Mouse (Mus musculus) midbrain, embryonic 11.5 days (tissue): Measurements from ENCODE around the gene Gnaq. TPM values are rescaled to one million over a fixed set of nuclear protein-coding genes. Genes with fewer than 3 reads are reported as not detected.

Experiments used
- ATAC-seq: fragments of 200-750 bp; cut with Nextera tagmentation; 2 replicates; pipeline ENCODE4 v1.8.0; 2017; ENCODE audit warnings: moderate TSS enrichment, moderate library complexity; ENCODE audit not compliant: low FRiP score
- DNase-seq: peaks from one replicate; pipeline ENCODE4 v3.0.0; 2015; ENCODE audit warnings: low spot score; ENCODE audit errors: missing footprints
- H3K27ac ChIP-seq: fragments of 300-500 bp; sonication (generic); 2 replicates; pipeline ENCODE4 v1.5.1; 2014; ENCODE audit warnings: low read depth, low read length
- H3K27me3 ChIP-seq: fragments of 300-500 bp; sonication (generic); 2 replicates; pipeline ENCODE4 v1.6.1; 2014; ENCODE audit warnings: mild to moderate bottlenecking, low read length, moderate library complexity, mixed read lengths; ENCODE audit not compliant: control insufficient read depth, insufficient read depth
- H3K36me3 ChIP-seq: fragments of 300-500 bp; sonication (generic); 2 replicates; pipeline ENCODE4 v1.6.1; 2014; ENCODE audit warnings: mild to moderate bottlenecking, low read length, moderate library complexity, mixed read lengths; ENCODE audit not compliant: control insufficient read depth, insufficient read depth
- H3K4me1 ChIP-seq: fragments of 300-500 bp; sonication (generic); 2 replicates; pipeline ENCODE4 v1.6.1; 2014; ENCODE audit warnings: low read length; ENCODE audit not compliant: control insufficient read depth, insufficient read depth
- H3K4me2 ChIP-seq: fragments of 300-500 bp; sonication (generic); 2 replicates; pipeline ENCODE4 v1.6.1; 2014; ENCODE audit warnings: mild to moderate bottlenecking, moderate library complexity
- H3K4me3 ChIP-seq: fragments of 300-500 bp; sonication (generic); 2 replicates; pipeline ENCODE4 v1.5.1; 2014; ENCODE audit warnings: low read depth, low read length
- H3K9ac ChIP-seq: fragments of 300-500 bp; sonication (generic); 2 replicates; pipeline ENCODE4 v1.6.1; 2014; ENCODE audit warnings: low read length
- H3K9me3 ChIP-seq: fragments of 300-500 bp; sonication (generic); 2 replicates; pipeline ENCODE4 v1.6.1; 2016; ENCODE audit warnings: low read length; ENCODE audit not compliant: control insufficient read depth
- WGBS: fragments of 180-500 bp; shearing (Covaris S2); extraction: QIAGEN DNeasy Blood & Tissue Kit; methylation state at CpG from one replicate; pipeline ENCODE4 v1.1.7; 2014; 5-methylcytosine and 5-hydroxymethylcytosine counted together
- polyA plus RNA-seq: library from polyadenylated mRNA; unstranded; fragments of >200 nt; fragmentation: Nextera tagmentation; extraction: Ambion mirVana; gene quantifications from 2 replicates; pipeline ENCODE4 v1.2.1, GENCODE M21; 2014

Gene Gnaq
- polyA plus RNA-seq, 1 experiment from 2014 or later, result 24.0 TPM

DNA sequence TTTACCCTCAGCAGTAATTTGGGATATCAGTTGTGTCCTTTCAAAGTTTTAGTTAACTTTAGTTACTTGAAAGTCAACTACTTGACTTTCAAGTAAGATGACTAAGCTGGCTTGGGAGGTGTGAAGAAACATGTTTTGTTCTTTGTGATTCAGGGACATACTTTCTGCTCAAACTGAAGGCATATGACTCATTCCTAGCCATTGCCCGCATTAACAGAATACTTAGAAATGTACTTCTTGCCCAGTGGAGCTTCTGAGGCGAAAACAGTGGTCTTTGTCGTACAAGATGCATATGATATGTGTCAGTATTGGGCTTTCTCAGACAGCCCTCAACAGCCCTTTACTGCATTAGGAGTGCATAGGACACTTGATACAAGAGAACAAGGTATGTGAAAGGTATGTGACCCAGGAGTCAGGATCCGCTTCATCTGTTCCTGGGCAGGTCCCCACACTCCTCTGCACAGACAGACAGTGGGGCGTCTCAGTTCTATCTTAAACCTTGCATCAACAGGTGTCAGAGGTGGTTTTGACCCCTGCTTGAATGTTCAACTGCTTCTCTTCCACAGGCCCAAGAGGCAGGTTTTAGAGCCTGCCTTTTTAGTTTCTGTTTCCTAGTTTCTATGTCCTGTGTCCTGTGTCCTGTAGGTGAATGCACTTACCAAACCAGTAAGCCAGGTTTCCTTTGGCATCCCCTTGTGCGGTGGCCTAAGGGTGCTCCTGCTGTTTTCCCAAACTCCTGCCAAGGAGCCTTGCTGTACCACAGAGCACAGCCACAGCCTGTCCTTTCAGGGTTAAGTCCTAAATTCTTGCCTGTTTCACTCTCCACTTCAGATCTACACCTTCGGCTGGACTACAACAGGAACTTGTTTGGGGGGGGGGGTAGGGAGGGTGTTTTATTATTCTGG, 72.4 kb downstream of the Gnaq start:
- Histone ChIP-seq H3K4me3 (no peak overlapping the region), H3K27ac (no peak overlapping the region), H3K9me3 (no peaks in the 10 kb centered on the region), H3K27me3 (no peaks in the 10 kb centered on the region), H3K4me2 (no peak overlapping the region), H3K9ac (no peak overlapping the region), H3K36me3 (no peaks in the 10 kb centered on the region), H3K4me1 (no peaks in the 10 kb centered on the region)
- 87% methylated on average over 7 of the region's 7 CpGs for WGBS
- DNase-seq (no peak), ATAC-seq (no peak)

DNA sequence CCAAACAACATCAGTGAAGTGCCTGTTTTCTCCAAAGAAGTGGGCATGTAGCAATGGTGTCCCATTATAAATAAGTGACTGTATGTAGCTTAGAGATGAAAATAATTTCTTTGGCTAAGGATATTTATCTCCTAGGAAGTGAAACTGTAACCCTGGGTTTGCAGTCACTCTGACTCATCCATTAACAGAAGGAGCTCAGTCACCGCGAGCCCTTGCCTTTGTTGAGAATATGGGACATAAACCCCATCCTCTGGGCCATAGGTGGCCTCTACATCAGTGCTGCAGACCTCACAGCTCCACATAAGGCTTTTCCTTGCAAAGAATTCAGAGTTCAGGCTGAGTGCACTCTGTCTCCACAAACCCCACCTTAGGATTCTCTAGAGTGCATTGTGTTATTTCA, 77.0 kb downstream of the Gnaq start:
- Histone ChIP-seq H3K27ac (no peak overlapping the region), H3K4me3 (no peak overlapping the region), H3K36me3 (no peaks in the 10 kb centered on the region), H3K9ac (no peak overlapping the region), H3K4me1 (no peaks in the 10 kb centered on the region), H3K9me3 (no peaks in the 10 kb centered on the region), H3K27me3 (no peaks in the 10 kb centered on the region), H3K4me2 (no peak overlapping the region)
- DNase-seq (no peak), ATAC-seq (no peak)
- 91% methylated on average over 2 of the region's 2 CpGs for WGBS

- no peak overlapping the region for H3K4me3 ChIP-seq
- WGBS, result 88% methylated on average over 6 of the region's 6 CpGs
- H3K27ac ChIP-seq, result no peak overlapping the region
- H3K27me3 ChIP-seq, result no peaks in the 10 kb centered on the region
- DNase-seq (no peak), ATAC-seq (no peak)
- 0 out of 2 replicates have a peak, but pooled peaks cover 1% of the 10 kb centered on the region for H3K36me3 ChIP-seq
- H3K4me2 ChIP-seq, result no peak overlapping the region
- no peaks in the 10 kb centered on the region for H3K9me3 ChIP-seq
- H3K4me1 ChIP-seq, result no peaks in the 10 kb centered on the region
- H3K9ac ChIP-seq, result no peak overlapping the region
Measured at GRCm38 (mm10) chr19:16214946-16215345, 82.3 kb downstream of the Gnaq start.

- H3K9me3 ChIP-seq, result no peaks in the 10 kb centered on the region
- WGBS, result 80% methylated on average over 2 of the region's 2 CpGs
- no peak overlapping the region for H3K4me3 ChIP-seq
- H3K27ac ChIP-seq, result no peak overlapping the region
- H3K4me1 ChIP-seq, result no peaks in the 10 kb centered on the region
- DNase-seq (no peak), ATAC-seq (no peak)
- no peak overlapping the region for H3K4me2 ChIP-seq
- H3K27me3 ChIP-seq, result no peaks in the 10 kb centered on the region
- H3K9ac ChIP-seq, result no peak overlapping the region
- H3K36me3 ChIP-seq, result 0 out of 2 replicates have a peak, but pooled peaks cover 2% of the 10 kb centered on the region
Measured at GRCm38 (mm10) chr19:16215430-16216016, 82.9 kb downstream of the Gnaq start.

GRCm38 (mm10) chr19:16219978-16220377, 87.3 kb downstream of the Gnaq start:
- Histone ChIP-seq H3K9me3 (no peaks in the 10 kb centered on the region), H3K27me3 (no peaks in the 10 kb centered on the region), H3K4me1 (no peaks in the 10 kb centered on the region), H3K36me3 (0 out of 2 replicates have a peak, but pooled peaks cover 2% of the 10 kb centered on the region), H3K4me2 (no peak overlapping the region), H3K4me3 (no peak overlapping the region), H3K9ac (no peak overlapping the region), H3K27ac (no peak overlapping the region)
- no peak for DNase-seq
- WGBS, result 93% methylated on average over 4 of the region's 4 CpGs
- ATAC-seq, result no peak

DNA sequence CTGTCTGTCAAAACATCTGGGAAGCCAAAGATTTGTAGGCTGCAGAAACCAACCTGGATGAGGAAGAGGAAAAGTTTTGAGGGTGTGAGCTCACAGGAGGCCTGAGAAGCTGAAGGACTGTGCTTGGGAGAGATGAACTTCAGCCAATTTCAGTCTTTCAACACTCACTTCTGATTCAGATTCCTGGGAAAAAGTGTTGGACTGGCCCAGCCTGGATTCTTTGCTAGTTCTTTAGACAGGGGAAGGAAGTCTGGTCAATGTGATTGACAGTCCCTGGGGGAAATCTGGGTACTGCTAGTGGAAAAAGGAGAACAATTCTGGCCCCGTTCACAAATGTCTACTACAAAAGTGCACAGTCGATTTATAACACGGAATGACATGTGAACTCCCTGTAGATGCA, 89.9 kb downstream of the Gnaq start:
- WGBS, result 97% methylated on average over 3 of the region's 3 CpGs
- no peak overlapping the region for H3K4me3 ChIP-seq
- ATAC-seq, result no peak
- H3K4me1 ChIP-seq, result no peaks in the 10 kb centered on the region
- H3K27me3 ChIP-seq, result no peaks in the 10 kb centered on the region
- no peak overlapping the region for H3K9ac ChIP-seq
- no peaks in the 10 kb centered on the region for H3K9me3 ChIP-seq
- H3K27ac ChIP-seq, result no peak overlapping the region
- no peak overlapping the region for H3K4me2 ChIP-seq
- H3K36me3 ChIP-seq, result 0 out of 2 replicates have a peak, but pooled peaks cover 2% of the 10 kb centered on the region
- DNase-seq, result no peak

DNA sequence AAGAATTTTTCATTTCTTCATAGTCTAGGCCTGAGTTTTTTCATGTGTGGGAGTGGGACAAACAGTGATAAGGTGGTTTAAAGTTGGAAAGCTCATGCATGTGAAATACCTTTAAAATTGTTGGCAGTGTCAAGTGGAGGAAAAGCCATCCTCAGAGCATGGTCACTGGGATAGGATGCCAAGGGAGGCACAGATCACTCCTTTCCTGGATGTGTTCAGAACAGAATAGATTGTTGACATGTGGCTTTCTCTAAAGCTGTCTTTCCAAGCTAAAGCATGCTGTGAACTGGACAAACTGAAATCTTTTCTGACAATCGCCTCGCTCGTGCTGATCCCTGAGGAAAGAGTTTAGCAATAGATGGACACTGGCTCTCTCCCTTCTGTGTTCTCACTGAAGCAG, 90.5 kb downstream of the Gnaq start:
- Histone ChIP-seq H3K9ac (no peak overlapping the region), H3K4me3 (no peak overlapping the region), H3K27me3 (no peaks in the 10 kb centered on the region), H3K9me3 (no peaks in the 10 kb centered on the region), H3K36me3 (0 out of 2 replicates have a peak, but pooled peaks cover 2% of the 10 kb centered on the region), H3K4me1 (no peaks in the 10 kb centered on the region), H3K27ac (no peak overlapping the region), H3K4me2 (no peak overlapping the region)
- DNase-seq (no peak), ATAC-seq (no peak)
- WGBS, result 90% methylated on average over 3 of the region's 3 CpGs

DNA sequence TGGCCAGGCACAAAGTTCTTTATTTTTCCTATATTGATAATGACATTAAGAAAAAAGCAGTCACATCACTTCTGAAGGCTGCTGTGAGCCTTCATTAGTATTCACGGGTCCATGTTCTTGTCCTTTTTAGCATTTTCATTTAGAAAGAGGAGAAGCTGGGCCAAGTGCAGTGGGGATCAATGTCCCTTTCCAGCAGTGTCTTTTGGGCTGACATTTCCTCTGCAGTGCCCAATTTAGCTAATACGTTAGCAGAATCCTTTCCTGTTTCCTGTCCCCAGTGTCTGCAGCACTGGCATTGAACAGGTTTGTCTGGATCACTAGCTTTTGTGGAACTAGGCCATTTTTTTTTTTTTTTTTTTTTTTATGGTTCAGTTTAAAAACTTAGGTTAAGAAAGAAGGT, 92.2 kb downstream of the Gnaq start:
- H3K27ac ChIP-seq, result no peak overlapping the region
- WGBS, result 73% methylated on average over 2 of the region's 2 CpGs
- no peaks in the 10 kb centered on the region for H3K27me3 ChIP-seq
- H3K4me1 ChIP-seq, result no peaks in the 10 kb centered on the region
- no peak overlapping the region for H3K4me3 ChIP-seq
- no peaks in the 10 kb centered on the region for H3K9me3 ChIP-seq
- DNase-seq (no peak), ATAC-seq (no peak)
- 0 out of 2 replicates have a peak, but pooled peaks cover 2% of the 10 kb centered on the region for H3K36me3 ChIP-seq
- no peak overlapping the region for H3K9ac ChIP-seq
- no peak overlapping the region for H3K4me2 ChIP-seq

DNA sequence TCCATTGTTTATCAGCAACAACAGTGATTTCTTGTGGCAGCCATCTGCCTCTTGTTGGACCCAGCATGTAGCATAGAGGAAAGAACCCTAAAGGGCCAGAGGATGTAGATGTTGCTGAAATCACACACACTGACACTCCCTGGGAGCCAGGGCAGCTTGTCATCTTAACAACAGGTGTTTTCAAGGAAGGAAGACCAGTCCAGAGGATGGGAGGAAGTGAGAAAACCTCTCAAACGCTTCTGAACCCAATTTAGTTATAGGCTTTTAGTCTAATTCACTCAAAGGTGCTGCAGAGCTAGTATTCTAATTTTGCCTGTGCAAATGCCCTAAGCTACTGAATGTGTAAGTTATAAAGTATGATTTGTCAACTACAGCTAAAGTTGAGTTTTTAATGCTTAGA, 99.0 kb downstream of the Gnaq start:
- Histone ChIP-seq H3K36me3 (no peaks in the 10 kb centered on the region), H3K27me3 (no peaks in the 10 kb centered on the region), H3K4me1 (no peaks in the 10 kb centered on the region), H3K27ac (no peak overlapping the region), H3K4me3 (no peak overlapping the region), H3K9me3 (no peaks in the 10 kb centered on the region), H3K4me2 (no peak overlapping the region), H3K9ac (no peak overlapping the region)
- no peak for ATAC-seq
- WGBS, result 84% methylated on average over 1 of the region's 1 CpGs
- no peak for DNase-seq
